Mouse (Mus musculus) heart, adult 2 months (tissue): ENCODE measurements around the gene Gm42669.

Experiments used
- CTCF ChIP-seq: fragments of 200-600 bp; IDR thresholded peaks from 2 replicates; pipeline ENCODE4 v1.8.1; 2022; ENCODE audit warnings: antibody characterized with exemption, mild to moderate bottlenecking, moderate library complexity
- POLR2A ChIP-seq: fragments of 200-500 bp; IDR thresholded peaks from 2 replicates; pipeline ENCODE4 v1.6.1; 2011; ENCODE audit warnings: mild to moderate bottlenecking, low read depth, low read length, control low read depth; ENCODE audit not compliant: insufficient read depth

- no peak for TF ChIP-seq CTCF
- no peak for TF ChIP-seq POLR2A
Measured at GRCm38 (mm10) chr5:107498806-107499310, 8.6 kb upstream of the Gm42669 start.
